Mouse (Mus musculus): ENCODE measurements around the gene Lrp8. TPM values are rescaled to one million over a fixed set of nuclear protein-coding genes. Genes with fewer than 3 reads are reported as not detected.
A peak's percentile ranks its signal among the peaks of the same experiment; 100 is the strongest.

Gene Lrp8
- total RNA-seq, 1 experiment from 2014 or later, result 10.4 TPM

DNA sequence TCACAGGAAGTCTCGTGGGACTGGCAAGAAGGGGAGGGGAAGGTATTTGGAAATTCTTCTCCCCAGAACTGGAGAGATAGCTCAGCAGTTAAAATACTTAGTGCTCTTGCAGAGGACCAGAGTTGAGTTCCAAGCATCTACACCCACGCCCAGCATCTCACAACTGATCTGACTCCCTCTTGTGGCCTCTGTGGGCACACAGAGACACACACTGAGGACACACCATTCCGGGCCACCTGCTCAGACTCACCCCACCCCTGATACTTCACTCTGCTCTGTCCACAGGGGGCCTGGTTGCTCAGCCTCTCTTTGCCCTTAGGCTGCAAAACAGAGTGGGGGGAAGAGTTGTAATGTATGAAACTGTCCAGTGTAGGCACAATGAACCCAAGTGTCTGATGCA is 3.4 kb downstream of the Lrp8 start:
- ATAC-seq (replicated peaks; ENCODE audit: low read depth, poor library complexity, severe bottlenecking), result no peak

DNA sequence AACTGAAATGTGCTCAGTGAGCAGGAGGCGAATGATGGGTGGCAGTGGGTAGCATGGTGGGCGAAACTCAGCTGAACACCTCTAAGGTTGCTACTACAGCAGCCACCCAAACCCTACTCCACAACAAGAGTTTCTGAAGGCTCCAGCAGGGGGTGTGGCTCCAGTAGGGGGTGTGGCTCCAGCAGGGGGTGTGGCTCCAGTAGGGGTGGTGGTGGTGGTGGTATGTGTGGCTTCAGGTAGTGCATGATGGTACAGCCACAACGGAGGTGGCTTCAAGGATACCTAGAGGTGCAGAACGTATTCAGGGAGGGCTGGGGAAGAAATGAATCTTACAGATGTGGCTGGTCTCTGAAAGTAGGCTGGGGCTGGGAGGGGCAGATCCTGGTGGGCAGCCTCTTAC is 5.7 kb downstream of the Lrp8 start:
- peak; percentile 39 for ATAC-seq (replicated peaks; ENCODE audit: low read depth, poor library complexity, severe bottlenecking)

DNA sequence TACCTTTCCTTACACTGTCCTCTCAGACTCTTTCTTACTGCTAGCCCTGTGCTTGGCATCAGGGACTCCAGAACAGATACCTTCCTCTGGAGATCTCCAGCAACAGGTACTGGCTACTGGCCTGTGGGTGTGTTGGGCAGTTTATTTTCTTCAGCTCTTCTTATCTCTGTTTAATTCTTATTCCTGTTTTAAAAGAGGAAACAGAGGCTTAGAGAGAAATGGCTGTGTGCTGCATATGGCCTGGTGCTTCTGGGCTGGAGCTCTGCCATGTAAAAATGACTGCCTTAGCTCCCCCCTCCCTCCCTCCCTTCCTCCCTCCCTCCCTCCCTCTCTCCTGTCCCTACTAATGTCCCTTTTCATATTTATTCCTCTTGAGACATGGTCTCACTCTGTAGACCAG is 6.6 kb downstream of the Lrp8 start:
- no peak for ATAC-seq (replicated peaks; ENCODE audit: low read depth, poor library complexity, severe bottlenecking)

DNA sequence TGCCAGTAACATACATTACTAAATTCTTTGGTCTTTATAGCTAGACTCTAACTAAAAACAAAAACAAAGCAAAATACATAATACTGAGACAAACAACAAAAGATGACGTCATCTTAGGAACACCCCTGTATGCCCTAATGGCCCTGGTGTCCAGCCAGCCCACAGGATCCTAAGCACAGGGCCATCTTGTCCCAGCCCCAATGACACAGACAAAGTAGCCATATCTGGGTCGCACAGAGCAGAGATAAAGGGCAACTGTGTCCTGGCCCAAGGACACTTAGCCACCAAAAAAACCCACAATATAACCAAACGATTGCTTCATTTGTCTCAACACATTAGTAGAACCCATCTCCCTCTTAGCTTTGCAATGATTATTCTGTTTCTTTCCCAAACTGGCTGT is 8.9 kb downstream of the Lrp8 start:
- no peak for ATAC-seq (replicated peaks; ENCODE audit: low read depth, poor library complexity, severe bottlenecking)

DNA sequence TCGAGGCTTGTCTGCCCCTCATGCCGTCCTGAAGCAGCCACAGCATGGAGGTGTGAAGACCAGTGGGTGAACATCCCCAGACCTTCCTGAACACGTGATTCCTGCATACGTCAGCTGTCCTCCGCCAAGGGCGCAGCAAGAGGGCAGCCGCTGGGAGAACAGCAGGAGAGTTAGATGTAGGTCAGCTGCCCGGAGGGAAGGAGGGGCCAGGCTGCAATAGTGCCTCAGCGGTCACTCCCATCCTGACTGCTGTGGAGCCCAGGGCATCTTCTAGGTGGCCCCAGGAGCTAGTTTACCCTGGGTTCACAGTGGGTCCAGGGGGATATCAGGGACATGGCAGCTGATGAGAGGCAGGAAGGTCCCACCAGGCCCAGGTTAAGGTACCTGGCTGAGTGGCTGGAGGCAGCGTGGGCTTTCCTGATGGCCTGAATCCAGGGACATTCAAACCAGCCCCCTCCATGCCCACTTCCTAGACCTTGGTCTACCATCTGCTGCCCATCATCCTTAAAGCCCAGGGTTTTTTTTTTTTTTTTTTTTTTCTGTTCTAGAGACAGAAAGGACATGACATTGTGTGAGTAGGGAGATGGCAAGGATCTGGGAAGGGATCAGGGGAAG is 9.8 kb downstream of the Lrp8 start:
- no peak for ATAC-seq (replicated peaks; ENCODE audit: low read depth, poor library complexity, severe bottlenecking)

DNA sequence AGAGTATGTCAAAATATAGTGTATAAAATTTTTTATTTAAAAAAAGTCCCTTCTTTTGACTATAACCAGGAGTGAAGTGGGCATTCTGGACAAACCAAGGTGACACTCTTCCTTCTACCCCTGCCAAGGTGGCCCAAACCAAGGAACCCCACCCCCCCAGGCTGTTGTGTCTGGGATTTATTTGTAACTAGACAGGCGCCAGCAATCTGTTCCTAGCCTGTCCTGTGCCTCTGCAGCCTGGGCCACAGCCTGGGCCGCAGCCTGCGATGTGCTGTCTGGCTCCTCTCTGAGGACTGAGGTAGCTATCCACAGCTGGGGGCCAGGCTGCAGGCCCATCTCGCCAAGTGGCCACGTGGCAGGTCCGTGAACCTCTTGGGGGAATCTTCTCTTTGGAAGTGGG is 10.3 kb downstream of the Lrp8 start:
- ATAC-seq (replicated peaks; ENCODE audit: low read depth, poor library complexity, severe bottlenecking), result no peak

DNA sequence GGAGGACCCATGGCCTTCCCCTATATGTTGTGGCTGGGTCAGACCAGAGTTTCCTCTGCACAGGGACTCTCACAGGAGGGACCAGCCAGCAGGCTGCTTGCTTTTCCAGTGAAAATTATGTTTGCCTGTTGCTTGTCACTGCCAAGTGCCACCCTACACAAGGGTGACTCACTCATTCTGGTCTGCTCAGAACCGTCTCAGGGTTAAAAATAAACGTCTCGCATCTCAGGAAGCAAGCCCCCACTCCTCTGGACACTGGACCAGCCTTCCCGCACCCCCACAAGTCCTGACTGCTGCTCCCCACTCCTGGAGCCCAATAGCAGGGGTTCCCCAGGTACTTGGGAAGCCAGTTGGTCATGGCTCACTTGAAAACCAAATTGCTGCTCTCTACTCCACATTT is 14.4 kb downstream of the Lrp8 start:
- no peak for ATAC-seq (replicated peaks; ENCODE audit: low read depth, poor library complexity, severe bottlenecking)

DNA sequence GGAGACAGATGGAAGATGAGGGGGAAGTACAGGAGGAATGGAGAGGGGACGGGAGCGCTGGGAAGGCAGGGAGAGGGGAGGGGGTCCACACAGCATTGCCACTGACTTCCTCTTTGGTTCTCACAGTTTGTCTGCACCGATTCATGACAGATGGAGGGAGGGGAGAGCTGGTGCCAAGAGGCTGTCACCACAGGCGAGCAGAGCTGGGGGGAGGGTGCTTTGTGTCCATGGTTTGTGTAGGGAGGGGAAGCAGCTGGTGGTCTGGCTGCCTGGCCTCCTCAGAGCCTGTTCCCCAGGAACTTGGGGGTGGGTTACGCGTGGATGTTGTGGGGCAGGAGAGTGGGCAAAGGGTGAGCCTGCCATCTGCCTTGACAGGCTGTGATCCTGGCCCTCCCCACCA is 15.4 kb downstream of the Lrp8 start:
- peak; percentile 74 for ATAC-seq (replicated peaks; ENCODE audit: low read depth, poor library complexity, severe bottlenecking)

DNA sequence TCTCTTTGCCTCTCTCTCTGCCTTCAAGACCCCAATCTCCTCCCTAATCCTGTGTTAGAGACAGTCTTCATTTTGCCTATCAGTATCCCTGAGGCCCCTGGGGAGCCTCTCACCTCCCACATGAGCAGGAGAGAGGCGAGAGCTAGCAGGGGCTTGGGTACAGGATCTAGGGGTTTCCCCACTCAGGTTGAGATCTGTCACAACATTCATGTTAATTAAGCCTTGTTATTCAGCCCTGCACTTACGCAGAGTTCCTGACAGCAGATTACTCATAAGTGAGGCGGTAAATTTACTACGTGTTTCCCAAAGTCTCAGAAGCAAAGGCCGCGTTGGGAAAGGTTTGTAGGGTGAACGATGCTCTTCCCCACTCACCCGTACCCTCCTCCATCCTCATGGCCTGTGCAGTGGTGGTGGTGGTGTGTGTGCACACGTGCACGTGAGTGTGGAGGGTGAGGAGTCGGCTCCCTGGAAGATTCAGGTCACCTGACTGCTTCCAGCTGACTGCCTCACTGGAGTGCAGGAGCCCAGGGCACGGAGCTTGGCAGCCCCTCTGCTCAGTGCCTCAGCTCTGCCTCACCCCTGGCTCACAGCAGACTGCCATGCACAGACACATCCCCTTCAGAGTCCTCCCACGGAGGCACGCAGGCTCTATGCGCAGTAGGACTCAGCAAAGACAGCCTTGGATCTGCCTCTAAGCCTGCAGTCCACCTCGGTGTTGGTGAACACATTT is 18.1 kb downstream of the Lrp8 start:
- ATAC-seq (replicated peaks; ENCODE audit: low read depth, poor library complexity, severe bottlenecking), result no peak

DNA sequence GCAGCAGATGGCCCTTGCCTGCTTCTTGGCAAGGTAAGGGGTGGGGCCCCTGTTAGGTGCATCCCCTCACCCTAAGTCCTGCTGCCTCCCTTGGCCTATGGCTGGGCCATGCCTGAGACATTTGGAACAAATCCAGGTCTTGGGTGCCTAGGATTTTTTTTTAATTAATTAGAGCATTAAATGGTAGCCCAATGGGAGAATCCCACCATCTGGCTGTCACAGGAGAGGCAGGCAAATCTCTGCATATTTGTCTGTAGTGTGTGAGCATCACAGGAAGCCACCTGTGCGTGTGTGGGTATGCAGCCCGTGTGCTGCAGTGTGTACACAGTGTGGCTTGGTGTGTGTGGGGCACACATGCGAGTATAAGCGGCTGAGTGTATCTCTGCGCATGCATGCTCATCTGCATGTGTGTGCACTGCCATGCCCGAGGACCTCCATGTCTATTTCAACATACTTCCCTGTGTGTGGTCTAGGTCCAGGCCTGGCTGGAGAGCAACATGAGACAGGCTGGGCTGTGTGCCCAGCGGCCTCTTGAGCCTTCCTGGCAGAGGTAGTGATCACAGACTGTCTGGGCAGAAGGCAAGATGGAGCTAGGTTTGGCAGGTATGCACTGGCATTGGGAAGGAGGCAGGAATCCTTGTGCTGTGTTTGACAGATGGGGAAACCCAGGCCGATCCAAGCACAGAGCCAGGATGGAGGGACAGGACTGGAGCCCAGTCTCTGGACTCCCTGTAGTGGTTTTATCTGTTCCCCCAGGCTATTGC is 19.0 kb downstream of the Lrp8 start:
- ATAC-seq (replicated peaks; ENCODE audit: low read depth, poor library complexity, severe bottlenecking), result peak; percentile 12; the same call in 1 of the 2 replicates

DNA sequence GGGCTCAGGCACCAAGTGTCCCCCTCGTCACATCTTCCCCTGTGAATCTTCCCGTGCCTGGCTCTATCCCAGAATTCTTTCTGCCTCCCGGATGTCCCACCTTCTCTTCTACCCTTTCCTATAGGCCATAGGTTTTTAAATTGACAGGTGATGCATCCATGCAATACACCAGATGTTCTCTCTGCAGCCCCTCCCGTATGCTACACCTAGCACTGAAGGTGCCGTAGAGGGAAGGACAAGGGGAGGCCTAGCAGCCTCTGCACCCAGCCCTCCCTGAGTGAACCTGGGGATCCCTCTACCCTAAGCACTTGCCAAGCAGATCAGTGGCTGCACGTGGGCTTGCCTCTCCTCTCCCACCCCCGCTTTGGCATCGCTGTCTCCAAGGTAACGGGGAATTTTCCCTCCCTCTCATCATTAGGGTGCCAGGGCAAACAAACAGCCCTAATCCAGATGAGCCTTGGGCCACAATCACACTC is 20.9 kb downstream of the Lrp8 start:
- no peak for ATAC-seq (replicated peaks; ENCODE audit: low read depth, poor library complexity, severe bottlenecking)

DNA sequence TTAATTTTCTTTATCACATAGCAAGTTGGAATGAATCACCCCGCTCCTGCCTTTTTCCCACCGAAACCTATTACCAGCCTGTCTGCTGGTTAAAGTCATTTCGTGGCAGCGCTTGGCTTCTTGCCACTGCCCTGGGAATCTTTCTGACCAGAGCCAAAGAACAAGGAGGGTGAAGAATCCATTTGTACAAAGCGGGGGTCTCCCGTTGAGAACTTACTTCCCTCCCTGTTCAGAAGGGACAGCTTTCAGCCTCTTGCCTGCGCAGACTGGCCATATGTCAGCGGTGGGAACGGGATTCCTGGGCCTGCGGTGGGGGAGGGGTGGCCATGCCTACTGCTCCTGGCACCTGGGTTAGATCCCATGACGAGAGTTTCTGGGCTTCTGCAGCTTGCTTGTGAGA is 21.4 kb downstream of the Lrp8 start:
- no peak for ATAC-seq (replicated peaks; ENCODE audit: low read depth, poor library complexity, severe bottlenecking)

DNA sequence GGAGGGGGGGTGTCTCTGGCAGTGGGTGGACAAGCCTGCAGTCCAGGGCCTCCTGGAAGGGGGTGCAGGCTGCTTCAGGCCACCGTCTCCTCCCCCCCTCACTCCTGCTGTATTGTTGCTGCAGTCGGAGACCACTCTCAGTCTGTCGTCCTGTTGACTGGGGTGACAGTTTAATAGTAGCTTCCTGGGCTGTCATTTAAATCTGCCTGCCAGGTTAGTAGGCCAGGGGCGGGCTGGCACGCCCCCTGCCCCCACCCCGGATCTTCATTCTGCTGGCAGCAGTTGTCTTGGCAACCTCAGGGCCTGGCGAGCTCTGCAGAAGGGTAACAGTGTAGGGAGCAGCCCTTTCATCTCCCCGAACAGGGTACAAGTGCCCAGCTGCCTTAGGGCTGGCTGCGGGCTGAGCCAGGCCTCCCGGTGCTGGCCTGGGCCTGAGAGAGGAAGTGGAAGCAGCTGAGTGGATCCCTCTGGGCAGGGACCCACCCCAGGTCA is 26.7 kb downstream of the Lrp8 start:
- ATAC-seq (replicated peaks; ENCODE audit: low read depth, poor library complexity, severe bottlenecking), result peak; percentile 33; the same call in 1 of the 2 replicates

DNA sequence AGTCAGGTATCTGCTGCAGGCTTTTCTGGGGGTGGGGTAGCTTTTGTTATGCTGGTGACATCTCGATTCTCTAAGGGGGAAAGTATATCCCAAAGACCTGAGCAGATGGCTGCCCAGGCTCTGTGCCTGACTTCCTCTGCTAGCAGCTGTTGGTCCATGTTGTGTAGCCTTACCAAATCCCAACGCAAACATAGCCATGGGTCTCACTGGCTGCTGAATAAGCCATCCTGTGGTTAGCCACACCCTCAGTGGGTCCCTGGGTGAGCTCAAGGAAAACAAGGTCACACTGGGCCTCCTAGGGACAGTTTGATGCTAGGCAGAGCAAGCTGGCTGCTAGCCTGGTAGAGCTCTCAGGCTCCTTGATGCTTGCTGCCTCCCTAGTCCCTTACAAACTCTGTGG is 27.6 kb downstream of the Lrp8 start:
- peak; percentile 72 for ATAC-seq (replicated peaks; ENCODE audit: low read depth, poor library complexity, severe bottlenecking)

DNA sequence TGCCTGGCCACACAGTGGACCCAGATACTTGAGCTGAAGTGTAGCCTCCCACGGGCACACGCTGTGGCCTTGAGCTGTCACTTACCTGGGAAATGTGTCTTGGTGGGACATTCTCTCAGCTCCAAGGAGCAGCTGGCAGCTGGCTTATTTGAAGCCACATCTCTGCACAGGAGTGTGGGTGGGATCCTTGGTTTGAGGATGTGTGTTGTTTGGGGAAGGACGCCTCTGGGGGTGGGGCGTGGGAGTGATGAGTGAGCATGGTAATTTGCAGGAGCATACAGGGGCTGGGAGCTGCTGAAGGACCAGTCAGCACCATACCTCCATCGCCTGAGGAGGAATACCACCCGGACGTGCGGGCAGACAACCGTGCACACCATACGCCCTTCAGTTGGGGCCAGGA is 28.1 kb downstream of the Lrp8 start:
- ATAC-seq (replicated peaks; ENCODE audit: low read depth, poor library complexity, severe bottlenecking), result no peak

DNA sequence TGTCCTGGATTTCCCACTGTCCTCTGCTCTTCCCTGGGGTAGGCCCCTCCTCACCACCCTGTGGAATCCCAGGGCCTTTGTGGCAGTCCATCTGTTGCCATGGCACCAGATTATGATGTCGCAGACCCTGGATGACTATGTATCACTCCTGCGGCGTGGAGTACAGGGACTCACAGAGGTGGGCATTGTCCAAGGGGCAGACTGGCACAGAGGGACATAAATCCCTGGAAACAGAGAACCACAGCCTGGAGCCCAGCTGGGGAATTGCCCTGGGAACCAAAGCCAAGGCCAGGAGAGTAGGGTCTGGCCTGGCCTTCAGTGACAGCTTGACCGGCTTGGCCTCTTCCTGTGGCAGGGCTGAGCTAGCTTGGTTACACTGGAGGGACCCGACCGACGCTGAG is 28.8 kb downstream of the Lrp8 start:
- no peak for ATAC-seq (replicated peaks; ENCODE audit: low read depth, poor library complexity, severe bottlenecking)

DNA sequence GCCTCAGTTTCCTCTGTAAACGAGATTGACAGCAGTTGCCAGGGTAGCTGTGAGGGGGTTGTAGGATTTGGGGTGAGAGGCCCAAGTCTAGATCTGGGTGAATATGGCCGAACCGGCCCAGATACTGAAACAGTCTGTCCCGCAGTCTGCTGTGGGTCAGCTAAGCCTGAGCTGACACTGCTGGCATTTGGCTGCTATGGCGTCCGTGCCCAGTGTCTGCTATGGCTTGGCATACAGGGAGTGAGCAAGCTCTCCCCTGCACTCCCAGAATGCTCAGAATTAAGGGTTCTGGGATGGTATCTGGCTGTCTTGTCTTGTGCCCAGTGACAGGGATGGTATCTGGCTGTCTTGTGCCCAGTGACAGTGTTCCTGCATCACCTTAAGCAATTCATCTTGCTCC is 29.6 kb downstream of the Lrp8 start:
- ATAC-seq (replicated peaks; ENCODE audit: low read depth, poor library complexity, severe bottlenecking), result no peak

DNA sequence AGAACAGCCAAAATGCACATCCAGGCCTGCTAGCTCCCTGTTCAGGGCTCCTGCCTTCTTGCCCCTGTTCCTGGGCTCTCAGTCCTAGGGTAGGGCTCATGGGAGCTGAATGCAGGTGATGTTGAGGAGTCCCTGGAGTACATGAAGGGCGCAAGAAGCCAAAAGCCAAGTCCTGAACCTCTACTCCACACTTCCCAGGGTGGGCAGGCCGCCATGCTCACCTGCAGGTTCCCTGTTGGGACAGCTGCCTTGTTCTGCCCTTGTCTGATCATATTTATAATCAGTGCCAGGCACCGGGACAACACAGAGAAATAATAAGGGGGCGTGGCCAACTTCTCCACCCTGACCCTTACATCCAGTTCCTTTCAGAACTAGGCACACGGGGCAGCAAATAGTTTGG is 31.5 kb downstream of the Lrp8 start:
- ATAC-seq (replicated peaks; ENCODE audit: low read depth, poor library complexity, severe bottlenecking), result no peak

DNA sequence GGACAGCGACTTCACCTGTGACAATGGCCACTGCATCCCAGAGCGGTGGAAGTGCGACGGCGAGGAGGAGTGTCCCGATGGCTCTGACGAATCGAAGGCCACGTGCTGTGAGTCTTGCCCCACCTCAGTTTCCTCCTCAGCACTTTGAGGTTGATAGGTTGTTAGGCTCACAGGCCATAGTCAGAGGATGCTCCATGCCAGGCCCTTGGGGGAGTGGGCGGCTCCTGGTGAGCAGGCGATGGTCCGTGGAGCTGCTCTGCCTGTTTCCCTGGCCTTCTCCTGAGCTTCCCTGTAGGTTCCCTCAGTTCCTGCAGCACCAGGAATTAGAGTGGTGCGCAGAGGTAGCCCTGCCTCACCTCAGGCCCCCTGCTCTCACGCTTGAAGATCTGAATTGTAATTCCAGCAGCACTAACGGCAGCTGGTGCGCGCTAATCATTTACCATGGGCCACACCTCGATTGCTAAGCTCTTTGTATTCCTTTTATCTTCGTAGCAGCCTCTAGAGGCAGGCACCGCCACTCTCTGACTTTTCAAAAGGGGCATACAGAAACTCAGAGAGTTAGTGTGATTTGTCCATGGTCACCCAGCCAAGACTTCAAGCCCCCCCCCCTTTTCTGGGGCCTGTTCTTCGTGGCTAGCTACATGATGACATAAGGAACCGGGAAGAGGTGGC is 32.7 kb downstream of the Lrp8 start:
- ATAC-seq (replicated peaks; ENCODE audit: low read depth, poor library complexity, severe bottlenecking), result no peak

DNA sequence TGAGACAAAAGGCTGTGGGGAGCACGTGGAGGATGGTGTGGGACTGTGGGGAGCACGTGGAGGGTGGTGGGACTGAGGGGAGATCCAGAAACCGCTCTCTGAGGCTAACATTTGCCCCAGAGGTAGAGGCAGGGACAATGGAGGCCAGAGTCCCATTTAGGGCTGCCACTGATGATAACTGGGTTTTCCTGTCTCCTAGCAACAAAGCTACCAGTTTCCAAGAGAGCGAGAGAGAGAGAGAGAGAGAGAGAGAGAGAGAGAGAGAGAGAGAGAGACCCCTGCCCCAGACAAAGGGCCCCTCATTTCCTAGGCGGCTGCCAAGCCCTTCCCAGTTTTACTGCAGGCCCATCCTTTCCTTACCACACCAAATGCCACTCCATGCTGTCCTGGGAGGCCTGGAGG is 33.4 kb downstream of the Lrp8 start:
- no peak for ATAC-seq (replicated peaks; ENCODE audit: low read depth, poor library complexity, severe bottlenecking)

DNA sequence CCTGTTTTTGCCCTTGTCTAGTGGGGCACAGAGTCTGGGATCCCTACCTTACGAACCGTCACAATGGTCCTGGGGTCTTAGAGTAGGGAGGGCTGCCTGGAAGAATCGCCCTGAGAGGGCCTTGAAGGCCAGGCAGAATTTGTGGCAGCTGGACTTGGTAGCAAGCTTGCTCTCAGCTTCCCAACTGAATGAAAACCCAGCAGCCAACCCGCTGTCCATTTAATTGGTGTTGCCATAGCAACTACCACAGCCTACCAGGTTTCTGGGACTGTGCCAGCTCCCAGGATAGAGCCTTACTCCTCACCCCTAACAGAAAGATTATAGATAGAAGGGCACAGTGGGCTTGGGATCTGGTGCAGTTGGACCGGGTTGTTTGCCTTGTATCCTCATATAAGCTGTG is 34.7 kb downstream of the Lrp8 start:
- ATAC-seq (replicated peaks; ENCODE audit: low read depth, poor library complexity, severe bottlenecking), result no peak

Measured in common myeloid progenitor, adult 5-6 weeks (primary cell).